Mouse (Mus musculus) neural tube, embryonic 12.5 days (tissue): ENCODE measurements around the gene Tbx19. TPM values are rescaled to one million over a fixed set of nuclear protein-coding genes. Genes with fewer than 3 reads are reported as not detected.
A peak's percentile ranks its signal among the peaks of the same experiment; 100 is the strongest.

Source experiments
- ATAC-seq: fragments of 200-750 bp; cut with Nextera tagmentation; 2 replicates; pipeline ENCODE4 v1.8.0; 2017; ENCODE audit warnings: low read depth, mild to moderate bottlenecking, moderate TSS enrichment, moderate library complexity; ENCODE audit not compliant: low FRiP score
- H3K27ac ChIP-seq: fragments of 300-500 bp; sonication (generic); 2 replicates; pipeline ENCODE4 v1.5.1; 2016
- H3K27me3 ChIP-seq: fragments of 300-500 bp; sonication (generic); replicated peaks from 2 replicates; pipeline ENCODE4 v1.6.1; 2016; ENCODE audit warnings: mild to moderate bottlenecking
- H3K36me3 ChIP-seq: fragments of 300-500 bp; sonication (generic); 2 replicates; pipeline ENCODE4 v1.6.1; 2016; ENCODE audit warnings: mild to moderate bottlenecking
- H3K4me1 ChIP-seq: fragments of 300-500 bp; sonication (generic); 2 replicates; pipeline ENCODE4 v1.6.1; 2016
- H3K4me2 ChIP-seq: fragments of 300-500 bp; sonication (generic); replicated peaks from 2 replicates; pipeline ENCODE4 v1.6.1; 2016; ENCODE audit warnings: mild to moderate bottlenecking
- H3K4me3 ChIP-seq: fragments of 300-500 bp; sonication (generic); 2 replicates; pipeline ENCODE4 v1.5.1; 2016
- H3K9ac ChIP-seq: fragments of 300-500 bp; sonication (generic); 2 replicates; pipeline ENCODE4 v1.6.1; 2016; ENCODE audit warnings: mild to moderate bottlenecking
- H3K9me3 ChIP-seq: fragments of 300-500 bp; sonication (generic); 2 replicates; pipeline ENCODE4 v1.6.1; 2016; ENCODE audit warnings: mild to moderate bottlenecking
- WGBS: fragments of 180-500 bp; shearing (Covaris S2); methylation state at CpG from one replicate; pipeline ENCODE4 v1.1.7; 2016; 5-methylcytosine and 5-hydroxymethylcytosine counted together
- polyA plus RNA-seq: library from polyadenylated mRNA; unstranded; fragments of >200 nt; fragmentation: Nextera tagmentation; extraction: Ambion mirVana; gene quantifications from 2 replicates; pipeline ENCODE4 v1.2.1, GENCODE M21; 2016

The Tbx19 gene
- polyA plus RNA-seq, 1 experiment from 2014 or later: not detected

GRCm38 (mm10) chr1:165133279-165133678, 27.3 kb downstream of the Tbx19 start:
- H3K9ac ChIP-seq: no peak overlapping the region
- ATAC-seq: no peak
- H3K27ac ChIP-seq: no peak overlapping the region
- no peaks in the 10 kb centered on the region for H3K36me3 ChIP-seq
- no peak overlapping the region for H3K4me2 ChIP-seq
- H3K9me3 ChIP-seq: no peaks in the 10 kb centered on the region
- H3K4me3 ChIP-seq: no peak overlapping the region
- 76% methylated on average over 5 of the region's 5 CpGs for WGBS
- no peaks in the 10 kb centered on the region for H3K27me3 ChIP-seq
- H3K4me1 ChIP-seq: no peaks in the 10 kb centered on the region

GRCm38 (mm10) chr1:165132187-165132877, 28.2 kb downstream of the Tbx19 start:
- Histone ChIP-seq H3K9me3 (no peaks in the 10 kb centered on the region), H3K27ac (no peak overlapping the region), H3K36me3 (no peaks in the 10 kb centered on the region), H3K27me3 (no peaks in the 10 kb centered on the region), H3K4me2 (no peak overlapping the region), H3K4me1 (no peaks in the 10 kb centered on the region), H3K4me3 (no peak overlapping the region), H3K9ac (no peak overlapping the region)
- peak; percentile 45 for ATAC-seq
- WGBS: 78% methylated on average over 14 of the region's 14 CpGs

GRCm38 (mm10) chr1:165129573-165129972, 31.0 kb downstream of the Tbx19 start:
- no peak overlapping the region for H3K4me2 ChIP-seq
- no peaks in the 10 kb centered on the region for H3K4me1 ChIP-seq
- H3K9ac ChIP-seq: no peak overlapping the region
- no peaks in the 10 kb centered on the region for H3K27me3 ChIP-seq
- ATAC-seq: peak; percentile 26
- H3K9me3 ChIP-seq: no peaks in the 10 kb centered on the region
- WGBS: 69% methylated on average over 5 of the region's 5 CpGs
- H3K4me3 ChIP-seq: no peak overlapping the region
- no peaks in the 10 kb centered on the region for H3K36me3 ChIP-seq
- H3K27ac ChIP-seq: no peak overlapping the region

GRCm38 (mm10) chr1:165121096-165121495, 39.5 kb downstream of the Tbx19 start:
- Histone ChIP-seq H3K27me3 (no peaks in the 10 kb centered on the region), H3K27ac (no peak overlapping the region), H3K4me3 (no peak overlapping the region), H3K9ac (no peak overlapping the region), H3K4me2 (no peak overlapping the region), H3K9me3 (no peaks in the 10 kb centered on the region), H3K36me3 (no peaks in the 10 kb centered on the region), H3K4me1 (peaks cover 5% of the 10 kb centered on the region; the same call in 1 of the 2 replicates)
- WGBS: 86% methylated on average over 7 of the region's 7 CpGs
- ATAC-seq: no peak

- WGBS: 21% methylated on average over 21 of the region's 21 CpGs
- peak; percentile 63 for ATAC-seq
- H3K9ac ChIP-seq: no peak overlapping the region
- H3K4me2 ChIP-seq: no peak overlapping the region
- H3K27me3 ChIP-seq: no peaks in the 10 kb centered on the region
- H3K27ac ChIP-seq: no peak overlapping the region
- H3K4me3 ChIP-seq: no peak overlapping the region
- H3K4me1 ChIP-seq: peaks cover 5% of the 10 kb centered on the region; the same call in 1 of the 2 replicates
- no peaks in the 10 kb centered on the region for H3K36me3 ChIP-seq
- H3K9me3 ChIP-seq: no peaks in the 10 kb centered on the region
Observed at GRCm38 (mm10) chr1:165120349-165120898, 40.1 kb downstream of the Tbx19 start.

- Histone ChIP-seq H3K4me3 (no peak overlapping the region), H3K27me3 (no peaks in the 10 kb centered on the region), H3K9ac (no peak overlapping the region), H3K4me2 (peak overlapping the region; percentile 35; the same call in 1 of the 2 replicates), H3K4me1 (peaks cover 5% of the 10 kb centered on the region; the same call in 1 of the 2 replicates), H3K9me3 (no peaks in the 10 kb centered on the region), H3K27ac (no peak overlapping the region), H3K36me3 (no peaks in the 10 kb centered on the region)
- WGBS: 19% methylated on average over 9 of the region's 9 CpGs
- ATAC-seq: no peak
Observed at GRCm38 (mm10) chr1:165119760-165120159, 40.8 kb downstream of the Tbx19 start.

DNA sequence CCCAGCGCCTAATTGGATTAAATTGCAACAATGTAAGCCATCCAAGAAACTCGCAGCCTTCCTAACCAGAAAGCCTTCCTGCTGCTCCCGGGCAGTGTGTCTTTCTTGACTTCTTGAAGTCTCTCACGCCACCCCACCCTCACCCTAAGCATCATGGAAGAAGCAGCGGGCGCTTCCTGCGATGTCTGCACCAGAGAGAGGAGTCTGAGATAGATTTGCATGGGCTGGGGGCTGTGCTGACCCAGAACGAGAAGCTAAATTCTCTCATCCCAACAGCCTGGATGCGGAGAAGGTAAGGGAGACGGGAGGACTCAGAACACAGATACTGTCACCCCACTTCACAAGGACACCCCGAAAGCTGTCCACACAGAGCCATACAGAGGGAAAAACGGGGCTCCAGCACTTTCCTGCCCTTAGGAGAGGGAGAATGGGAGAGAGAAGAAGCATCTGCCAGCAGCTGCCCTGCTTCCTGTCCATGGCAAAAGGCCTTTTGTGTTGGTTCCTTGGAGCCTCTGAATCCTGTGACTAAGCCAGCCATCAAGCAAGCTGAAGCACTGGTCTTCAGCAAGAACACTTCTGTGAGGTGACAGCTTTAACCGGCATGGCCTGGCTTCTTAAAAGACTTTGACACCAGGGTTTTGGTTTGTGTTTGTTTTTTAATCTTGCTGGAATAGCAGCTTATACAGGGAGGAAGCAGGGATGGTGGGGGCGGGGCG, 41.4 kb downstream of the Tbx19 start:
- no peak for ATAC-seq
- Histone ChIP-seq H3K4me3 (no peak overlapping the region), H3K27me3 (no peaks in the 10 kb centered on the region), H3K36me3 (no peaks in the 10 kb centered on the region), H3K27ac (no peak overlapping the region), H3K4me1 (peaks cover 5% of the 10 kb centered on the region), H3K4me2 (peak overlapping the region; percentile 35; the same call in 1 of the 2 replicates), H3K9me3 (no peaks in the 10 kb centered on the region), H3K9ac (no peak overlapping the region)
- WGBS: 69% methylated on average over 15 of the region's 15 CpGs

DNA sequence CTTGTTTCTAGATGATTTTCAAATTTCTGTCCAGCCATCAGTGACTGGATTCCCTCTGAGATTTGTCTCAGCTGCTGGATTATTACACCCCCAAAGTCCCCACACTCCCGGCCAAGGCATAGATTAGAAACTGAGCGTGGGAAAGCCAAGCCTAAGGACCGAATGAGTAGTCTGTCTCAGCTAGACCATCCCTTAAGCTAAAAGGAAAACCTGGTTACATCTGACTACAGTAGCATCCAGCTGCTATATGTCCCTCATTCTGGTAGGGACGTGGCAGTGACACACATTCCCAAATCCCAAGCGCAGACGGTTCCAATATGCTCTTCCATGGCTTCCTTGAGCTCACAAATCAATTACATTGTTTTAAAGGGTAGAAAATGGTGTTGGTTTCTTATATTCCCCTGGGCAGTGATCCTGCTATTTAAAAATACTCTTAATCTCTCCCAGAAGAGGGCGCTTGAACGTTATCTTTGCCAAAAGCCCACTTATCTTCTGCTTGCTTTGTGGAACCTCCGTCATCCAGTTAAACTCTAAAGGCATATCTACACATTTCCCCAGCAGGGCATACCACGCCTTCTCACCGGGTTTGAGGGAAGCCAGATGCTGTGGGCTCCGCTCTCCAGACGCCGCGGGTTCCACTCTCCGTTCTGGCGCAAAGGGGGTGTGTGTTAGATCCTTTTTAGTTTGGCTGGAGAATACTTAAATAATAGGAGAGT, 46.0 kb downstream of the Tbx19 start:
- peaks cover 7% of the 10 kb centered on the region for H3K4me1 ChIP-seq
- WGBS: 50% methylated on average over 17 of the region's 17 CpGs
- H3K36me3 ChIP-seq: no peaks in the 10 kb centered on the region
- no peaks in the 10 kb centered on the region for H3K27me3 ChIP-seq
- no peak overlapping the region for H3K4me3 ChIP-seq
- H3K9ac ChIP-seq: no peak overlapping the region
- ATAC-seq: no peak
- H3K9me3 ChIP-seq: no peaks in the 10 kb centered on the region
- no peak overlapping the region for H3K4me2 ChIP-seq
- no peak overlapping the region for H3K27ac ChIP-seq

GRCm38 (mm10) chr1:165113700-165114099, 46.9 kb downstream of the Tbx19 start:
- no peak overlapping the region for H3K4me2 ChIP-seq
- no peak overlapping the region for H3K27ac ChIP-seq
- WGBS: 36% methylated on average over 11 of the region's 11 CpGs
- peaks cover 7% of the 10 kb centered on the region for H3K4me1 ChIP-seq
- no peak for ATAC-seq
- H3K36me3 ChIP-seq: no peaks in the 10 kb centered on the region
- H3K9ac ChIP-seq: no peak overlapping the region
- no peak overlapping the region for H3K4me3 ChIP-seq
- no peaks in the 10 kb centered on the region for H3K27me3 ChIP-seq
- H3K9me3 ChIP-seq: no peaks in the 10 kb centered on the region

GRCm38 (mm10) chr1:165110659-165111058, 49.9 kb downstream of the Tbx19 start:
- H3K27me3 ChIP-seq: no peaks in the 10 kb centered on the region
- H3K27ac ChIP-seq: no peak overlapping the region
- WGBS: 82% methylated on average over 2 of the region's 2 CpGs
- no peaks in the 10 kb centered on the region for H3K9me3 ChIP-seq
- no peak overlapping the region for H3K4me2 ChIP-seq
- H3K4me3 ChIP-seq: no peak overlapping the region
- H3K9ac ChIP-seq: no peak overlapping the region
- no peak for ATAC-seq
- peaks cover 9% of the 10 kb centered on the region for H3K4me1 ChIP-seq
- no peaks in the 10 kb centered on the region for H3K36me3 ChIP-seq

DNA sequence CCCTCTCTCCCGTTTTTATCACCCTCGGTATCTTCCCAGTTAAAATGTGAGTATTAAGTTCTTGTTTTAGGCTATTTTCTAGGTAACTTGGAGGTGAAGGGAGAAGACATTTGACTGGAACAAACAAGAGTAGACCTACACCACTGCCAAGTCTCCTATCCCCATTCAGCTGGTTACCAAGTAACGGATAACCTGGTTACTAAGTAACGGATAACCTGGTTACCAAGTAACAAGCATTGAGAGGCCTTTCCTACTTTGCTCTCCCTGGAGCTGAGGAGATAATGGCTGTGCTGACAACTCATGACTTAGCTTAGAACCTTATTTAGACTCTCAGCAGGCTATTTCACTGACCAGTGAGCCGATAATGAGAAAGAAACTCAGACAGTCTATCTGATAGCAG, 51.4 kb downstream of the Tbx19 start:
- H3K27ac ChIP-seq: no peak overlapping the region
- no peak overlapping the region for H3K4me3 ChIP-seq
- H3K4me1 ChIP-seq: peaks cover 9% of the 10 kb centered on the region; the same call in 1 of the 2 replicates
- H3K4me2 ChIP-seq: no peak overlapping the region
- no peaks in the 10 kb centered on the region for H3K27me3 ChIP-seq
- H3K36me3 ChIP-seq: no peaks in the 10 kb centered on the region
- WGBS: 87% methylated on average over 5 of the region's 5 CpGs
- no peak for ATAC-seq
- no peaks in the 10 kb centered on the region for H3K9me3 ChIP-seq
- no peak overlapping the region for H3K9ac ChIP-seq

GRCm38 (mm10) chr1:165108477-165108876, 52.1 kb downstream of the Tbx19 start:
- peaks cover 2% of the 10 kb centered on the region; the same call in 1 of the 2 replicates for H3K4me1 ChIP-seq
- H3K27ac ChIP-seq: no peak overlapping the region
- no peak; the same call in 1 of the 2 replicates for ATAC-seq
- H3K9me3 ChIP-seq: no peaks in the 10 kb centered on the region
- H3K4me3 ChIP-seq: no peak overlapping the region
- no peak overlapping the region for H3K4me2 ChIP-seq
- H3K27me3 ChIP-seq: no peaks in the 10 kb centered on the region
- no peaks in the 10 kb centered on the region for H3K36me3 ChIP-seq
- no peak overlapping the region for H3K9ac ChIP-seq
- 63% methylated on average over 5 of the region's 5 CpGs for WGBS
